Mouse (Mus musculus): Measurements from ENCODE around the gene Olfr552. TPM values are rescaled to one million over a fixed set of nuclear protein-coding genes. Genes with fewer than 3 reads are reported as not detected.
"Not testable (repeated sequence)": the region's sequence is repeated elsewhere in the genome, so short reads cannot be mapped to it uniquely, and the experiment has no call there.

The Olfr552 gene
- not detected in 2 replicates for polyA plus RNA-seq (2012; rRNA removed)

- no peak for DNase-seq (ENCODE audit: extremely low spot score in 1 of 2, low spot score in 1 of 2)
Observed at GRCm38 (mm10) chr7:102597378-102598031, at the start of gene Olfr552. Olfr552 (plus strand) TSS chr7:102597770.

GRCm38 (mm10) chr7:102549570-102549969, 48.0 kb upstream of the Olfr552 start, which contains the start of gene Olfr549:
Olfr549 (plus strand) TSS chr7:102549870.
- DNase-seq (ENCODE audit: extremely low spot score in 1 of 2, low spot score in 1 of 2) = no peak

GRCm38 (mm10) chr7:102553279-102553678, 44.3 kb upstream of the Olfr552 start:
- DNase-seq (ENCODE audit: extremely low spot score in 1 of 2, low spot score in 1 of 2) = no peak

GRCm38 (mm10) chr7:102564999-102565997, 32.3 kb upstream of the Olfr552 start, which contains the start of gene Trim21:
Trim21 (minus strand) TSS chr7:102565486.
- DNase-seq (ENCODE audit: extremely low spot score in 1 of 2, low spot score in 1 of 2) = peak; percentile 24 to 59

GRCm38 (mm10) chr7:102566219-102566618, 31.4 kb upstream of the Olfr552 start:
- DNase-seq (ENCODE audit: extremely low spot score in 1 of 2, low spot score in 1 of 2) = no peak

- DNase-seq (ENCODE audit: extremely low spot score in 1 of 2, low spot score in 1 of 2) = peak in 1 of 2 experiments; percentile 8
Observed at GRCm38 (mm10) chr7:102571142-102571541, 26.4 kb upstream of the Olfr552 start, which contains the start of gene Olfr550. Olfr550 (plus strand) TSS chr7:102571442.

GRCm38 (mm10) chr7:102573174-102573830, 24.3 kb upstream of the Olfr552 start:
- DNase-seq (ENCODE audit: extremely low spot score in 1 of 2, low spot score in 1 of 2) = no peak

- DNase-seq (ENCODE audit: extremely low spot score in 1 of 2, low spot score in 1 of 2) = no peak
Observed at GRCm38 (mm10) chr7:102575998-102576397, 21.6 kb upstream of the Olfr552 start.

- no peak for DNase-seq (ENCODE audit: extremely low spot score in 1 of 2, low spot score in 1 of 2)
Observed at GRCm38 (mm10) chr7:102591786-102592185, 5.8 kb upstream of the Olfr552 start, which contains the start of gene Olfr551. Olfr551 (minus strand) TSS chr7:102591886.

- DNase-seq (ENCODE audit: extremely low spot score in 1 of 2, low spot score in 1 of 2) = no peak
Observed at GRCm38 (mm10) chr7:102618118-102618517, 20.5 kb downstream of the Olfr552 start, which contains the start of gene Olfr553. Olfr553 (minus strand) TSS chr7:102618218.

- DNase-seq (ENCODE audit: extremely low spot score in 1 of 2, low spot score in 1 of 2) = no peak
Observed at GRCm38 (mm10) chr7:102619608-102620007, 22.0 kb downstream of the Olfr552 start.

- not testable (repeated sequence) for DNase-seq (ENCODE audit: extremely low spot score in 1 of 2, low spot score in 1 of 2)
Observed at GRCm38 (mm10) chr7:102620368-102620767, 22.8 kb downstream of the Olfr552 start.

- DNase-seq (ENCODE audit: extremely low spot score in 1 of 2, low spot score in 1 of 2) = peak in 1 of 2 experiments; percentile 62
Observed at GRCm38 (mm10) chr7:102636665-102637064, 39.1 kb downstream of the Olfr552 start.

- DNase-seq (ENCODE audit: extremely low spot score in 1 of 2, low spot score in 1 of 2) = no peak
Observed at GRCm38 (mm10) chr7:102638132-102638531, 40.6 kb downstream of the Olfr552 start, which contains the start of gene Olfr554. Olfr554 (plus strand) TSS chr7:102638432.

GRCm38 (mm10) chr7:102644945-102645344, 47.4 kb downstream of the Olfr552 start:
- not testable (repeated sequence) for DNase-seq (ENCODE audit: extremely low spot score in 1 of 2, low spot score in 1 of 2)

Other genes starting within 250 kb of the Olfr552 start
- 12.6 and 16.6 TPM in 2 replicates for gene Rrm1, start 156.1 kb upstream of the Olfr552 start, polyA plus RNA-seq (2012; rRNA removed)
- gene Olfr543, start 116.1 kb upstream of the Olfr552 start, polyA plus RNA-seq (2012; rRNA removed) = 0.08 TPM in 1 of 2 replicates, not detected in the other
- not detected in 2 replicates for gene Olfr544, start 109.5 kb upstream of the Olfr552 start, polyA plus RNA-seq (2012; rRNA removed)
- gene Olfr545, start 98.2 kb upstream of the Olfr552 start, polyA plus RNA-seq (2012; rRNA removed) = 0.10 TPM in 1 of 2 replicates, not detected in the other
- not detected in 2 replicates for gene Olfr547, start 63.0 kb upstream of the Olfr552 start, polyA plus RNA-seq (2012; rRNA removed)
- gene Olfr548-ps1, start 56.9 kb upstream of the Olfr552 start, polyA plus RNA-seq (2012; rRNA removed) = not detected in 2 replicates
- 0.08 TPM in 1 of 2 replicates, not detected in the other for gene Olfr549, start 47.9 kb upstream of the Olfr552 start, polyA plus RNA-seq (2012; rRNA removed)
- 2.3 and 2.8 TPM in 2 replicates for gene Trim21, start 32.3 kb upstream of the Olfr552 start, polyA plus RNA-seq (2012; rRNA removed)
- gene Olfr550, start 26.3 kb upstream of the Olfr552 start, polyA plus RNA-seq (2012; rRNA removed) = 0.04 TPM in 1 of 2 replicates, not detected in the other
- not detected in 2 replicates for gene Olfr551, start 5.9 kb upstream of the Olfr552 start, polyA plus RNA-seq (2012; rRNA removed)
- not detected in 2 replicates for gene Olfr553, start 20.4 kb downstream of the Olfr552 start, polyA plus RNA-seq (2012; rRNA removed)
- not detected in 2 replicates for gene Olfr554, start 40.7 kb downstream of the Olfr552 start, polyA plus RNA-seq (2012; rRNA removed)
- not detected in 2 replicates for gene Olfr555, start 61.1 kb downstream of the Olfr552 start, polyA plus RNA-seq (2012; rRNA removed)
- not detected in 2 replicates for gene Olfr556, start 67.1 kb downstream of the Olfr552 start, polyA plus RNA-seq (2012; rRNA removed)
- gene Trim68, start 89.6 kb downstream of the Olfr552 start, polyA plus RNA-seq (2012; rRNA removed) = 16.2 and 16.3 TPM in 2 replicates
- not detected in 2 replicates for gene Olfr557, start 98.1 kb downstream of the Olfr552 start, polyA plus RNA-seq (2012; rRNA removed)
- 0.67 and 0.68 TPM in 2 replicates for gene Olfr558, start 104.4 kb downstream of the Olfr552 start, polyA plus RNA-seq (2012; rRNA removed)
- gene Olfr33, start 121.3 kb downstream of the Olfr552 start, polyA plus RNA-seq (2012; rRNA removed) = not detected in 2 replicates
- gene Olfr559, start 129.7 kb downstream of the Olfr552 start, polyA plus RNA-seq (2012; rRNA removed) = not detected in 2 replicates
- gene Olfr560, start 161.6 kb downstream of the Olfr552 start, polyA plus RNA-seq (2012; rRNA removed) = 0.14 and 0.21 TPM in 2 replicates
- 4.4 and 5.7 TPM in 2 replicates for gene Olfr78, start 161.7 kb downstream of the Olfr552 start, polyA plus RNA-seq (2012; rRNA removed)
- not detected in 2 replicates for gene Olfr561, start 173.5 kb downstream of the Olfr552 start, polyA plus RNA-seq (2012; rRNA removed)
- not detected in 2 replicates for gene Olfr564, start 205.7 kb downstream of the Olfr552 start, polyA plus RNA-seq (2012; rRNA removed)